Comparison of ENCODE assay signal across 8 mouse cellular contexts in the genomic region with DNA sequence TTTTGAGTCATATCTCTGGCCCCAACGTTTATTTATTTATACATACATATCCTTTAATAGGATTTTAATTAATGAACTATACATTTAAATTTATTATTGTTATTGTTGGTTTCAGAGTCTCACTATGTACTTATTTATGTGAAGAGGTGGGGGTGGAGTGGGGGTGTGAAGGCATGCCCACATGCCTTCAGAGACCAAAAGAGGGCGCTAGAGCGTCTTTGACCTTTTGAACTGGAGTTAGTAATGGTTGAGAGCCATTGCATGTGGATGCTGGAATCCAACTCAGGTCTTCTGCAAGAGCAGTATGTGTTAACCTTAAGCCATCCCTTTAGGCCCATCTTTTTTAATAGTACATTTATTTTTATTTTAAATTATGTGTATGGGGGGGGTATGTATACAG. TPM values are rescaled to one million over a fixed set of nuclear protein-coding genes. Genes with fewer than 3 reads are reported as not detected.
DNase-seq lines count a peak whose midpoint lies in the region; ATAC-seq and TF ChIP-seq lines count a peak whose summit lies in the region.

No protein-coding gene starts in this region.

- no peak overlapping the region for H3K9ac ChIP-seq in midbrain, postnatal 0 days (replicated peaks; ENCODE audit: low read length, poor library complexity, severe bottlenecking)

- H3K36me3 ChIP-seq in midbrain, postnatal 0 days (ENCODE audit: insufficient read depth, low read length) = peaks cover 13% of the 10 kb centered on the region

- peak; percentile 77 for DNase-seq in CD4-positive, CD25-positive, alpha-beta regulatory T cell, adult 2 months (ENCODE audit: low read depth, low spot score)
- DNase-seq in layer of hippocampus, adult 2 months (ENCODE audit: low spot score in 2 of 2) = no peak
- no peak for DNase-seq in layer of hippocampus, postnatal 10 days (ENCODE audit: low spot score in 2 of 2)
- DNase-seq in embryo, embryonic 11 days = peak; percentile 47
- no peak for DNase-seq in midbrain, postnatal 0 days (ENCODE audit: low spot score)
- DNase-seq in left cerebral cortex, postnatal 36 days (ENCODE audit: low spot score in 2 of 2) = no peak
- DNase-seq in gastrocnemius, postnatal 10 days = no peak

- ATAC-seq in CD4-positive, CD25-positive, alpha-beta regulatory T cell, adult 4 months = no peak
- ATAC-seq in midbrain, postnatal 0 days (ENCODE audit: low FRiP score) = no peak

- H3K27ac ChIP-seq in layer of hippocampus, adult 2 months = peak overlapping the region; percentile 96; the same call in 1 of the 2 replicates
- H3K27ac ChIP-seq in midbrain, postnatal 0 days (ENCODE audit: low read depth, low read length) = no peak overlapping the region

- intact Hi-C loops in left cerebral cortex, postnatal 36 days (cut with DNase I) = loop anchor here (5.0 kb wide), 1 partner anchor 178 kb away; a partner anchor contains a TSS

- peak; percentile 69 for TF ChIP-seq CTCF in layer of hippocampus, adult 2 months (conservative IDR thresholded peaks at IDR 0.05)
- TF ChIP-seq CTCF in midbrain, postnatal 0 days (IDR thresholded peaks at IDR 0.05) = peak; percentile 37

- no peaks in the 10 kb centered on the region for H3K27me3 ChIP-seq in midbrain, postnatal 0 days (ENCODE audit: insufficient read depth, low read length)

- 40% methylated on average over 3 of the region's 3 CpGs for WGBS in midbrain, postnatal 0 days

- H3K4me3 ChIP-seq in layer of hippocampus, adult 2 months = no peak overlapping the region
- no peak overlapping the region for H3K4me3 ChIP-seq in midbrain, postnatal 0 days (ENCODE audit: low read depth, low read length)

- H3K4me1 ChIP-seq in midbrain, postnatal 0 days (ENCODE audit: insufficient read depth, low read length) = peaks cover 12% of the 10 kb centered on the region; the same call in 1 of the 2 replicates

- no peak overlapping the region for H3K4me2 ChIP-seq in midbrain, postnatal 0 days (ENCODE audit: low read depth, low read length, poor library complexity, severe bottlenecking)

- no peaks in the 10 kb centered on the region for H3K9me3 ChIP-seq in midbrain, postnatal 0 days (ENCODE audit: low read length)

RNA-seq across cellular contexts. Expression of a gene that starts 1.5 kb away (rescaled TPM):
- 10 to 100 TPM; 25.2 to 25.4 TPM for polyA plus RNA-seq in CD4-positive, CD25-positive, alpha-beta regulatory T cell, adult 4 months (2017; shearing (Covaris generic))
- total RNA-seq in layer of hippocampus, adult 2 months (2021) = 10 to 100 TPM; 79.9 to 87.5 TPM
- 10 to 100 TPM; 47.8 to 51.1 TPM for total RNA-seq in layer of hippocampus, postnatal 10 days (2021)
- total RNA-seq in midbrain, postnatal 0 days (2014; rRNA removed) = 33.4 and 41.3 TPM in 2 replicates
- 10.9 and 12.5 TPM in 2 replicates for polyA plus RNA-seq in midbrain, postnatal 0 days (2015; fragmentation: Nextera tagmentation; extraction: Ambion mirVana)
- 10 to 100 TPM; 60.9 to 85.3 TPM for total RNA-seq in left cerebral cortex, postnatal 36 days (2021)
- 10 to 100 TPM; 29.0 to 39.2 TPM for total RNA-seq in gastrocnemius, postnatal 10 days (2021)

RNA-seq across cellular contexts. Expression of a gene that starts 17.5 kb away (rescaled TPM):
- polyA plus RNA-seq in CD4-positive, CD25-positive, alpha-beta regulatory T cell, adult 4 months (2017; shearing (Covaris generic)) = 10 to 100 TPM; 47.1 to 79.6 TPM
- total RNA-seq in layer of hippocampus, adult 2 months (2021) = 10 to 100 TPM; 55.1 to 62.6 TPM
- 10 to 100 TPM; 27.7 to 29.8 TPM for total RNA-seq in layer of hippocampus, postnatal 10 days (2021)
- total RNA-seq in midbrain, postnatal 0 days (2014; rRNA removed) = 20.0 and 33.2 TPM in 2 replicates
- 39.2 and 39.7 TPM in 2 replicates for polyA plus RNA-seq in midbrain, postnatal 0 days (2015; fragmentation: Nextera tagmentation; extraction: Ambion mirVana)
- total RNA-seq in left cerebral cortex, postnatal 36 days (2021) = 10 to 100 TPM; 54.7 to 58.3 TPM
- 10 to 100 TPM; 28.4 to 28.9 TPM for total RNA-seq in gastrocnemius, postnatal 10 days (2021)

RNA-seq across cellular contexts. Expression of a gene that starts 36.1 kb away (rescaled TPM):
- polyA plus RNA-seq in CD4-positive, CD25-positive, alpha-beta regulatory T cell, adult 4 months (2017; shearing (Covaris generic)) = 1 to 10 TPM; 4.8 to 5.3 TPM
- total RNA-seq in layer of hippocampus, adult 2 months (2021) = 10 to 100 TPM; 29.8 to 32.0 TPM
- total RNA-seq in layer of hippocampus, postnatal 10 days (2021) = 10 to 100 TPM; 23.0 to 23.7 TPM
- 28.6 and 62.9 TPM in 2 replicates for total RNA-seq in midbrain, postnatal 0 days (2014; rRNA removed)
- polyA plus RNA-seq in midbrain, postnatal 0 days (2015; fragmentation: Nextera tagmentation; extraction: Ambion mirVana) = 8.9 and 10.0 TPM in 2 replicates
- 10 to 100 TPM; 28.4 to 30.8 TPM for total RNA-seq in left cerebral cortex, postnatal 36 days (2021)
- total RNA-seq in gastrocnemius, postnatal 10 days (2021) = 10 to 100 TPM; 13.6 to 16.8 TPM

Comparison
In these comparisons a context has a peak if more than half of its experiments do, and no peak if none do; other contexts are left out.
1. DNase-seq: peak in CD4-positive, CD25-positive, alpha-beta regulatory T cell, adult 2 months (single experiment) and embryo, embryonic 11 days (single experiment); none in layer of hippocampus, adult 2 months (0 of 2), layer of hippocampus, postnatal 10 days (0 of 2), midbrain, postnatal 0 days (single experiment), left cerebral cortex, postnatal 36 days (0 of 2) and gastrocnemius, postnatal 10 days (single experiment).